Mouse (Mus musculus): ENCODE measurements around the gene Ppm1b. TPM values are rescaled to one million over a fixed set of nuclear protein-coding genes. Genes with fewer than 3 reads are reported as not detected.

The Ppm1b gene
- total and polyA plus RNA-seq, 2 experiments from 2014 or later, result 51.9 to 54.7 TPM

DNA sequence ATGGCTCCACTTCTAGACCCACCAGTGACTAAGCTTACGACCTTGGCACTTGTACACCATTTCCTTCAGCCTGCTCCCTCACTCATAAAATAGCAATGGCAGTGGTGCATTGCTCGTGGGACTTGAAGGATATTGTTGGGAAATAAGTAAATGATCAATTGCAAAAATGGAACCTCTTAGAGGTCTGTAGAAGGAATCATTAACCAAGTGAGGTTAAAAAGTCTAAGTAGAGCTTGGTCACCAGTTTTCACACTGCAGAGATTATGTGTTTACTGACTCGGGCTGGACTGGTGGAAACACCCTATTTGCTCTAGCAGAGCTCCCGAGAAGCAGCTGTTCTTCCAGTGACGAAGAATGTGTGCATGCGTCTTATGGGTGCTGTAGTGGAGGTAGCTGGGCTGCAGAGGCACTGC is 86.9 kb downstream of the Ppm1b start:
- Histone ChIP-seq H3K4me1 (ENCODE audit: insufficient read depth, low read length) (no peaks in the 10 kb centered on the region), H3K4me3 (ENCODE audit: low read depth, low read length) (no peak overlapping the region), H3K36me3 (ENCODE audit: insufficient read depth, low read length) (no peaks in the 10 kb centered on the region), H3K27ac (ENCODE audit: low read depth, low read length) (no peak overlapping the region), H3K9ac (replicated peaks; ENCODE audit: low read length, poor library complexity, severe bottlenecking) (no peak overlapping the region), H3K9me3 (ENCODE audit: low read length) (no peaks in the 10 kb centered on the region), H3K27me3 (ENCODE audit: insufficient read depth, low read length) (no peaks in the 10 kb centered on the region), H3K4me2 (ENCODE audit: low read depth, low read length, poor library complexity, severe bottlenecking) (no peak overlapping the region)
- no peak for ATAC-seq (ENCODE audit: low FRiP score)
- DNase-seq (ENCODE audit: low spot score), result no peak
- TF ChIP-seq CTCF (IDR thresholded peaks at IDR 0.05), result no peak
- WGBS, result 87% methylated on average over 6 of the region's 6 CpGs

DNA sequence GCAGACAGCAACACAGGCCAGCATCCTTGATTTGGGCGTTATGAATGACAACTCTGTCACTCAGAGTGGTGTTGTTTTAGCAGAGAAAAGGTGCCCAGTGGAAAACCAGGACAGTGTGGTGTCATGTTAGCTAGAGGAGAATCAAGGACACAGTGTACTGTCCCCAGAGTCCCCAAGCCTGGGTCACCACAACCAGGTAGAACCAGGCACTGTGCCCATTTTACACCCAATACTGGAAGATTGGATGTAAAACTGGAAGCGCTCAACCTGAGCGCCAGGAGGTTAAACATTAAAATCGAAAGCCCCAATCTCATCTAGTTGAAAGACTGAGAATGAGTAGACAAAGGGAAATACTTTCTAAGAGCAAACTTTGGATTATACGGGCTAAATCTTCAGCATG is 87.9 kb downstream of the Ppm1b start:
- Histone ChIP-seq H3K4me3 (ENCODE audit: low read depth, low read length) (no peak overlapping the region), H3K27me3 (ENCODE audit: insufficient read depth, low read length) (no peaks in the 10 kb centered on the region), H3K36me3 (ENCODE audit: insufficient read depth, low read length) (no peaks in the 10 kb centered on the region), H3K4me1 (ENCODE audit: insufficient read depth, low read length) (no peaks in the 10 kb centered on the region), H3K27ac (ENCODE audit: low read depth, low read length) (no peak overlapping the region), H3K9ac (replicated peaks; ENCODE audit: low read length, poor library complexity, severe bottlenecking) (no peak overlapping the region), H3K9me3 (ENCODE audit: low read length) (no peaks in the 10 kb centered on the region), H3K4me2 (ENCODE audit: low read depth, low read length, poor library complexity, severe bottlenecking) (no peak overlapping the region)
- ATAC-seq (ENCODE audit: low FRiP score) (no peak), DNase-seq (ENCODE audit: low spot score) (no peak)
- WGBS, result 94% methylated on average over 5 of the region's 5 CpGs
- no peak for TF ChIP-seq CTCF (IDR thresholded peaks at IDR 0.05)

DNA sequence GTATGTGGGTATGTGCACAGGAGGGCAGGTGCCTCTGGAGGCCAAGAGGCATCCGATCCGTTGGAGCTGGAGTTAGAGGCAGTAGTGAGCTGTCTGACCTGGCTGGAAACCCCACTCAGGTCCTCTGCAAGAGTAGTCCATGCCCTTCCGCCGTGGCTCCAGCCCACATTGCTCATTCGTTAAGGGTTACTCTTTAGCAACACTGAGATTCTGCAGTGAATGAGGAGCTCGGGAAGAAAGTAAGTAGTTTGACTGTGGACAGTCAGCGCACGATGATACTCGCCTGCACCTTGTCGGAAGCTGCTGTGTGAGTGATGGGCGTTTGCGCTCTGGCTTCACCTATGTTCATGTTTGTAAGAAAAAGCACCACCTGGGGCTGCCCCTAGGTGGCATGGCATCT is 88.6 kb downstream of the Ppm1b start:
- no peaks in the 10 kb centered on the region for H3K4me1 ChIP-seq (ENCODE audit: insufficient read depth, low read length)
- 89% methylated on average over 12 of the region's 12 CpGs for WGBS
- no peak overlapping the region for H3K27ac ChIP-seq (ENCODE audit: low read depth, low read length)
- H3K4me2 ChIP-seq (ENCODE audit: low read depth, low read length, poor library complexity, severe bottlenecking), result no peak overlapping the region
- no peaks in the 10 kb centered on the region for H3K9me3 ChIP-seq (ENCODE audit: low read length)
- no peaks in the 10 kb centered on the region for H3K36me3 ChIP-seq (ENCODE audit: insufficient read depth, low read length)
- no peak for TF ChIP-seq CTCF (IDR thresholded peaks at IDR 0.05)
- H3K27me3 ChIP-seq (ENCODE audit: insufficient read depth, low read length), result no peaks in the 10 kb centered on the region
- DNase-seq (ENCODE audit: low spot score), result no peak
- no peak overlapping the region for H3K4me3 ChIP-seq (ENCODE audit: low read depth, low read length)
- H3K9ac ChIP-seq (replicated peaks; ENCODE audit: low read length, poor library complexity, severe bottlenecking), result no peak overlapping the region
- ATAC-seq (ENCODE audit: low FRiP score), result no peak

DNA sequence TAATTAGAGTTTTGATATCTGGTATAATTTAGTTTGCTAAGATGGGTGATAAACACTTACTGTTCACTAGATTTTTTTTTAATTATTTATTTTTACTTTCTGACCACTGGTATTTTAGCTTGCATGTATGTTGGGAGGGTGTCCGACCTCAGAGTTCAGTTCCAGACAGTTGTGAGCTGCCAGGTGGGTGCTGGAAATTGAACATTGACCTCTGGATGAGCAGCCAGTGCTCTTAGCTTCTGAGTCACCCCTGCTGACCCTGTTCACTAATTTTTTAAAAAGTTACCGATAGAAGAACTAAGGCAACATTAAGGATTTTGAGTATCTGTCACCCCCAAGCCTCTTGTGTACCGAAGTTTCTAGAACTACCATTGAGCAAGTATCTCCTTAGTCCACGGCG is 91.8 kb downstream of the Ppm1b start:
- TF ChIP-seq CTCF (IDR thresholded peaks at IDR 0.05), result no peak
- no peak for ATAC-seq (ENCODE audit: low FRiP score)
- Histone ChIP-seq H3K4me2 (ENCODE audit: low read depth, low read length, poor library complexity, severe bottlenecking) (no peak overlapping the region), H3K27ac (ENCODE audit: low read depth, low read length) (no peak overlapping the region), H3K36me3 (ENCODE audit: insufficient read depth, low read length) (no peaks in the 10 kb centered on the region), H3K9ac (replicated peaks; ENCODE audit: low read length, poor library complexity, severe bottlenecking) (no peak overlapping the region), H3K9me3 (ENCODE audit: low read length) (no peaks in the 10 kb centered on the region), H3K4me3 (ENCODE audit: low read depth, low read length) (no peak overlapping the region), H3K4me1 (ENCODE audit: insufficient read depth, low read length) (no peaks in the 10 kb centered on the region), H3K27me3 (ENCODE audit: insufficient read depth, low read length) (no peaks in the 10 kb centered on the region)
- DNase-seq (ENCODE audit: low spot score), result no peak
- WGBS, result 92% methylated on average over 5 of the region's 5 CpGs

DNA sequence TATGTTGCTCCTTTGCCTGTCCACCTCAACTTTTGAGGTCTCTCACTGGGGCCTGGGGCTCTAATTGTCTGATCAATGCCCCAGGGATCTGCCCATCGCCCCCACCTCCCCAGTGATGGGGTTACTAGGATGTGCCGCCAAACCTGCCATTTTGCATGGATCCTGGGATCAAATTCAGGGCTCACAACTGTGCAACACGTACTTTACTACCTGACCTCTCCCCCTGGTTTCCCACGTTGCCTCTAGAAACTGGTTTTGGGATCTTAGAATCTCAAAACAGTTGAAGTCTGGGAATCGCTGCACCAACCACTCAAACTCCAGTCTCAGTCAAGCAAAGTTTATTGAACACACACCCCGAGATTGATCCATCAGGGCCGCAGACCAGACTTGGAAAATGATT is 101.7 kb downstream of the Ppm1b start:
- no peak overlapping the region for H3K4me2 ChIP-seq (ENCODE audit: low read depth, low read length, poor library complexity, severe bottlenecking)
- no peak overlapping the region for H3K9ac ChIP-seq (replicated peaks; ENCODE audit: low read length, poor library complexity, severe bottlenecking)
- 87% methylated on average over 7 of the region's 7 CpGs for WGBS
- no peak for TF ChIP-seq CTCF (IDR thresholded peaks at IDR 0.05)
- H3K9me3 ChIP-seq (ENCODE audit: low read length), result no peaks in the 10 kb centered on the region
- no peak overlapping the region for H3K4me3 ChIP-seq (ENCODE audit: low read depth, low read length)
- peaks cover 3% of the 10 kb centered on the region; the same call in 1 of the 2 replicates for H3K36me3 ChIP-seq (ENCODE audit: insufficient read depth, low read length)
- no peak overlapping the region for H3K27ac ChIP-seq (ENCODE audit: low read depth, low read length)
- no peaks in the 10 kb centered on the region for H3K4me1 ChIP-seq (ENCODE audit: insufficient read depth, low read length)
- H3K27me3 ChIP-seq (ENCODE audit: insufficient read depth, low read length), result no peaks in the 10 kb centered on the region
- ATAC-seq (ENCODE audit: low FRiP score), result no peak
- DNase-seq (ENCODE audit: low spot score), result no peak

DNA sequence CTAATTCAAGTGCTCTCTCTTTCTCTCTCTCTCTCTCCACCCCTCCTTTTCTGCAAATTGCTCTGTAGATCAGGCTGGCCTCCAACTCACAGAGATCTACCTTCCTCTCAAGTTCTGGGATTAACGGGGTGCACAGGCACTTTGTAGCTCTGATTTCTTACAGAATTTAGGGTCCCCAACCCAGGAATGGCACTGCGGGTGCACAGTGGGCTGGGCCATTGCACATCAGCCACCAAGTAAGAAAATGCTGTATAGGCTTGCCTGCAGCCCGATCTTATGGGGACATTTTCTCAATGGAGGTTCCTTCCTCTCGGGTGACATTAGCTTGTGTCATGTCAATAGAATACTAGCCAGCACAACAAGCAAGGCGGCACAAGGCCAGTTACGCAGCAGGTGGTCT is 102.6 kb downstream of the Ppm1b start:
- Histone ChIP-seq H3K4me3 (ENCODE audit: low read depth, low read length) (no peak overlapping the region), H3K27ac (ENCODE audit: low read depth, low read length) (no peak overlapping the region), H3K36me3 (ENCODE audit: insufficient read depth, low read length) (peaks cover 9% of the 10 kb centered on the region; the same call in 1 of the 2 replicates), H3K9ac (replicated peaks; ENCODE audit: low read length, poor library complexity, severe bottlenecking) (no peak overlapping the region), H3K27me3 (ENCODE audit: insufficient read depth, low read length) (no peaks in the 10 kb centered on the region), H3K4me2 (ENCODE audit: low read depth, low read length, poor library complexity, severe bottlenecking) (no peak overlapping the region), H3K9me3 (ENCODE audit: low read length) (no peaks in the 10 kb centered on the region), H3K4me1 (ENCODE audit: insufficient read depth, low read length) (no peaks in the 10 kb centered on the region)
- DNase-seq (ENCODE audit: low spot score) (no peak), ATAC-seq (ENCODE audit: low FRiP score) (no peak)
- WGBS, result 91% methylated on average over 6 of the region's 6 CpGs
- TF ChIP-seq CTCF (IDR thresholded peaks at IDR 0.05), result no peak

Measured in midbrain, postnatal 0 days (tissue).